Mouse (Mus musculus) thymus, adult 2 months (tissue): ENCODE results near the gene Mpzl3. TPM values are rescaled to one million over a fixed set of nuclear protein-coding genes. Genes with fewer than 3 reads are reported as not detected.

Experiments
- DNase-seq: peaks from one replicate; pipeline ENCODE4 v3.0.0; 2021
- H3K27ac ChIP-seq: fragments of 200-500 bp; 2 replicates; pipeline ENCODE4 v1.5.1; 2012; ENCODE audit warnings: low read length, control low read depth; ENCODE audit not compliant: control insufficient read depth, insufficient read depth
- H3K27me3 ChIP-seq: fragments of 200-500 bp; 2 replicates; pipeline ENCODE4 v1.6.1; 2012; ENCODE audit warnings: mild to moderate bottlenecking, low read length, moderate library complexity, mixed read lengths; ENCODE audit not compliant: control insufficient read depth, insufficient read depth
- H3K36me3 ChIP-seq: fragments of 200-500 bp; 2 replicates; pipeline ENCODE4 v1.6.1; 2012; ENCODE audit warnings: mild to moderate bottlenecking, low read length, moderate library complexity; ENCODE audit not compliant: control insufficient read depth, insufficient read depth
- H3K4me1 ChIP-seq: fragments of 200-500 bp; replicated peaks from 2 replicates; pipeline ENCODE4 v1.6.1; 2012; ENCODE audit warnings: low read length; ENCODE audit not compliant: control insufficient read depth, insufficient read depth
- H3K4me3 ChIP-seq: fragments of 200-500 bp; 2 replicates; pipeline ENCODE4 v1.5.1; 2012; ENCODE audit warnings: mild to moderate bottlenecking, low read length, control low read depth, moderate library complexity; ENCODE audit not compliant: control insufficient read depth, insufficient read depth
- CTCF ChIP-seq: fragments of 200-500 bp; IDR thresholded peaks from 2 replicates; pipeline ENCODE4 v1.5.1; 2012; ENCODE audit warnings: mild to moderate bottlenecking, control low read depth, low read length, moderate library complexity, borderline replicate concordance; ENCODE audit not compliant: control insufficient read depth, poor library complexity, insufficient read depth; ENCODE audit errors: extremely low read depth
- POLR2A ChIP-seq: fragments of 200-500 bp; IDR thresholded peaks from 2 replicates; pipeline ENCODE4 v1.6.1; 2012; ENCODE audit warnings: mild to moderate bottlenecking, low read length, control low read depth, moderate library complexity; ENCODE audit not compliant: control insufficient read depth, poor library complexity, insufficient read depth; ENCODE audit errors: extremely low read depth
- WGBS: fragments of 180-500 bp; shearing (Covaris S2); methylation state at CpG from one replicate; pipeline ENCODE4 v1.1.7; 2018; 5-methylcytosine and 5-hydroxymethylcytosine counted together
- polyA plus RNA-seq: library from polyadenylated mRNA; depleted of rRNA; stranded (reverse); fragments of >200 nt; gene quantifications from 2 replicates; pipeline ENCODE4 v1.2.3, GENCODE M21; 2012; rRNA removed

Mpzl3 gene
- polyA plus RNA-seq, result 5.3 and 7.3 TPM in 2 replicates

DNA sequence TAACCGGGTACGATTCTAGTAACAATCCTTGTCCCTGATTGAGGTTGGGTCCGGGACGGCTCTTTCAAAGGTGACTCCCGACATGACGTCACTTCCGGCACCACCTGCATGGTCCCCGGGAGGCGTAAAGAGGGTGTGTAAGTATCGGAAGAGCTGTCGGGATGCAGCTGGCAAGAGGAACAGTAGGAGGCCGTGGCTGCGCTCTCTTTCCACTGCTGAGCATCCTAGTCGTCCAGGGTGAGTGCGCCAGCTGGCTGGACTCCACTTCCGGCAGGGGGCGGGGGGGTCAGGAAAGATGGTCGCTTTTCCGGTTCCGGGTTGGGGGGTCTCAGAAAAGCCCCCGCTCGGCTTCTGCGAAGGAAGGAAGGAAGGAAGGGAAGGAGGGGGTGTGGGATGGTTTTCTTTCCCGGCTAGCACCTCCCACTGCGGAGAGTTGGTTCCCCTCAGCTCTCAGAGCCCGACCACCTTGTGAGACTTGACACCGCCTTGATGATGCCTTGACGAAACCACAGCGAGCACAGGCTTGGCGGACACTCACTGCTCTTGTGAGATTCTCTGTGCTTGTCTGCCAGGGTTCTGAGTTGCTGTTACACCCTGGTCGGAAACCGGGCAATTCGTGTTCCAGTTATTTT is at the start of gene Mpzl3:
Gene Mpzl3, plus strand, starts transcription at position 105 of the 632 bp plus-strand sequence.
- no peaks in the 10 kb centered on the region for H3K36me3 ChIP-seq
- peaks cover 9% of the 10 kb centered on the region for H3K4me1 ChIP-seq
- peak within 1 kb of the TSS; percentile 59 for H3K4me3 ChIP-seq
- no peak; the same call in 1 of the 2 replicates for TF ChIP-seq POLR2A
- 0 out of 2 replicates have a peak, but pooled peaks have one; percentile 18 for TF ChIP-seq CTCF
- peak; percentile 86 for DNase-seq
- H3K27me3 ChIP-seq, result no peaks in the 10 kb centered on the region
- peak within 1 kb of the TSS; percentile 58 for H3K27ac ChIP-seq
- WGBS, result under 1% methylated on average over 33 of the region's 33 CpGs

DNA sequence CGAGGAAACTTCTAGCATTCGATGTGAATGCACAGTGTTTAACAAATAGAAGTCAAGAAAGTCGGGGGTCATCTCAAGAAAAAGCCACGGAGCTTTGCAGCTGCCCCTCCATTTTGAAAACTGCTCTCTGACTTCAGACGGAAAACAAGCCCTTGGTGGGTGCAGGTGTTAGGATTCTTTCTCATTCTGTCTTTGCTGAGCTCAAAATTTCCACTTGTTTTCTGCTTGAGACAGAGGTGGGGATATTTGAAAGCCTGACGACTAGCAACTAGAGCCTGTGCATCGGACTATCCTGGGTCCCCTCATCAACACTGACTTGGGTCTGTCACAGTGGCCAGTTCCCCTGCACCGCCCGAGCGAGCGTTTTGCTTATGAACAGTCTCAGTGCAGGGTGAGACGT is 47.6 kb upstream of the Mpzl3 start:
- Histone ChIP-seq H3K27me3 (no peaks in the 10 kb centered on the region), H3K36me3 (peaks cover 47% of the 10 kb centered on the region), H3K4me3 (peak overlapping the region; percentile 57), H3K4me1 (peaks cover 30% of the 10 kb centered on the region), H3K27ac (peak overlapping the region; percentile 96)
- DNase-seq, result no peak
- TF ChIP-seq CTCF, result no peak
- no peak for TF ChIP-seq POLR2A
- WGBS, result 46% methylated on average over 12 of the region's 12 CpGs

DNA sequence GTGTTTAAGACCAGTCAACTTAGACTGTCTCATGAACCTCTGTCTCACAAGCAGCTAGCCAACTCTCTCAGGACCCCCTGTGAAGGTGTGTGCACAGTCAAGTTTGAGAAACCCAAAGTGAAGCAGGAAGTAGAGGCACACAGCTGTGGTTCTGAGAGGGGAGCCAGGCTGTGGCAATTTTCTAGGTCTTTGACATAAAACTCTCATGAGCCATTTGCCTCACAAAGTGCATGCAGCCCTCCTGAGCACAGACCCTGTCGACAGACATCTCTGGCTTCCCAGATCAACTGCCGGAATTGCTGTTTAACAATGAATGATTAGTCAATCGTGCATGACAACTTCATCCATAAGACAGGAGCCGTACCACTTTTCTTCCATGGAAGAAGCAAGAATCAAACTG is 46.6 kb upstream of the Mpzl3 start:
- H3K4me3 ChIP-seq, result peak overlapping the region; percentile 82
- 42% methylated on average over 4 of the region's 4 CpGs for WGBS

DNA sequence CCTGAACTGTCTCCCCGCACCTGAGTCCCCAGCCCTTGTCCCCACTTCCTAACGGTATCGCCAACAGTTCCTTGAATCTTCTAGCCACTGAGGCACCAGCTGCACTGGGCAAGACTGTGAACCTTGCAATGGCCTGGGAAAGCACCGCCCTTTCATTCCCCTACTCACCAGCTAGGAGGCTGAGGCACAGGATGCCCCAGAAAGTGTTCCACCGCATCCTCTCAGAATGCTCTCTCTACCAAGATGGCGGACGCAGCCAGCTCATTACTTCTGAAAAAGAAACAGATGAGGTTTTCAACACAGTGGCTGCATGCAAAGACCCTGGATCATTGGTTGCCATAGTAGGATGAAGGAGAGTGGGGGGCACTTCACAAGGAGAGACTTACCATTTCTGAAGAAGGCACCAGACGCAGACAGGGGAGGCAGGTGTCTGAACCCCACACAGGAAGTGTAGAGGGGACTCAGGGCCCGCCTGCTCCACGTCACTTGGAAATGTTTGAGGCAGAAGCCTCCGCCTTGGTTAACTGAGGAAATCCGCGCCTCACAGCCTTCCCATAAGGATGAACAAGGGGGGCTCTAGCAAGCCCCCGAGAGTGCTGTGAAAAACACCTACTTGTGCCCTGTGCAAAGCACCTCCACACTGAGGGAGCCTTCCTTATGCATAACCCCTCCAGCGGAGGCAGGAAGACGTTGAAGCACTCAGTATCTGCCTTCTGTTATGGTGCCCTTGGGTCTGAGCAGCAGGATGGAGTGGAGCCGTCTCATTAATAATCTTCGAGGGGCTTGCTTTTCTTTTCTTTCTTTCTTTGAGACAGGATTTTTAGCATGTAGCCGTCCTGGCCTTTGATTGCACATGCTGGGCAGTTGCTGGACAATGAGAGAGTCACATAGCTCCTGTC is 45.6 kb upstream of the Mpzl3 start, which contains the start of gene Cd3e:
Gene Cd3e, minus strand, starts transcription at position 448 of the 899 bp plus-strand sequence.
- peak; percentile 83 for DNase-seq
- no peaks in the 10 kb centered on the region for H3K27me3 ChIP-seq
- peaks cover 30% of the 10 kb centered on the region for H3K4me1 ChIP-seq
- peak; percentile 77 for TF ChIP-seq POLR2A
- TF ChIP-seq CTCF, result no peak
- peaks cover 27% of the 10 kb centered on the region for H3K36me3 ChIP-seq
- WGBS, result 19% methylated on average over 19 of the region's 19 CpGs
- H3K4me3 ChIP-seq, result peak within 1 kb of the TSS; percentile 82
- peak within 1 kb of the TSS; percentile 96 for H3K27ac ChIP-seq

More for the DNA sequence above, 46.6 kb upstream of the Mpzl3 start:
- Histone ChIP-seq H3K36me3 (peaks cover 38% of the 10 kb centered on the region), H3K27ac (peak overlapping the region; percentile 96), H3K27me3 (no peaks in the 10 kb centered on the region), H3K4me1 (peaks cover 30% of the 10 kb centered on the region)
- DNase-seq, result peak; percentile 70
- TF ChIP-seq POLR2A (peak; percentile 61), CTCF (no peak)

DNA sequence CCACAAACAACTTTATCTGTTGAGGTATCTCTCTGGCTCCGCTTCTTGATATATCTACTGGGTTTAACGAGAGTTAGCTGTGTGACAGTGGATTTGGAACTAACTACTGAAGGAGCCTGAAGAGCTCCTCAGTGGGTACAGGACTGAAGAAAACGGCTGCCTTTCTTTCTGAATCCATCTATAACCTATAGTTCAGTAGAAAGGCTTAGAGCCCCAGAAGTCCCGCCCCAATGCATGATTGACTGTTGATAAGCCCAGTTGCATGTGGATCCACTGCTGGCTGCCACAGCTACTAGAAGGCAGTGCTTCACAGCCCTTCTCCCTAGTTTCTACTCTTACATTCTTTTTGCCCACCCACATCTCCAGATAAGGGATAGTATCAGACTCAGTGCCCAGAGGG is 44.5 kb upstream of the Mpzl3 start:
- TF ChIP-seq POLR2A, result no peak
- no peak for TF ChIP-seq CTCF
- DNase-seq, result peak; percentile 81
- Histone ChIP-seq H3K4me3 (no peak overlapping the region), H3K27ac (peak overlapping the region; percentile 77), H3K4me1 (peaks cover 30% of the 10 kb centered on the region), H3K36me3 (peaks cover 16% of the 10 kb centered on the region), H3K27me3 (no peaks in the 10 kb centered on the region)
- 7% methylated on average over 4 of the region's 4 CpGs for WGBS

DNA sequence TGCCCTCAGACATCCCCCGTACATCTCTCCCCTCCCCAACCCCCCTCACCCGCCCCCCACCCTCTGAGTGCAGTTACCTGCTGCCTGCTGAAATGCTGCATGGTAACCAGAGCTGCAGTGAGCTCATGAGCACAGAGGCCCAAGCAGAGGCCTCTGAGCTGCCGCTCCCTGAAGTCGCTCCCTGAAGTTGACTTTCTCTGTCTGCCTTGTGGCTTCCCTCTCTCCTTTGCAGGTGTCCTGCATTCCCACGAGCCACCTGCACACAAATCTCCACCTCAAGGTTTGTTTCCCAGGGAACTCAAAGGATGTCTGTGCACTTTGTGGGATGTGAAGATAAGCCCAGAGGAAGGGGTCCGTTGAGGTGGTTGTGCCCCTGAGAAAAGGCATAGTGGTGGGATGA is 43.7 kb upstream of the Mpzl3 start:
- H3K36me3 ChIP-seq, result peaks cover 8% of the 10 kb centered on the region
- TF ChIP-seq CTCF (no peak), POLR2A (no peak)
- no peaks in the 10 kb centered on the region for H3K27me3 ChIP-seq
- H3K27ac ChIP-seq, result peak overlapping the region; percentile 77; the same call in 1 of the 2 replicates
- no peak for DNase-seq
- no peak overlapping the region for H3K4me3 ChIP-seq
- H3K4me1 ChIP-seq, result peaks cover 32% of the 10 kb centered on the region
- 10% methylated on average over 6 of the region's 6 CpGs for WGBS
